Mouse (Mus musculus) WW6 (cell line): ENCODE results near the gene Slc26a11.
"Not testable (repeated sequence)": the region's sequence is repeated elsewhere in the genome, so short reads cannot be mapped to it uniquely, and the experiment has no call there.

Source experiments
- DNase-seq: peaks from one replicate; pipeline ENCODE4 v3.0.0-alpha.2; 2013; ENCODE audit warnings: low read depth, low spot score

Slc26a11 gene

GRCm38 (mm10) chr11:119359089-119359488 lies 3.7 kb downstream of the Slc26a11 start:
- no peak for DNase-seq

- DNase-seq: no peak
These were observed 7.6 kb downstream of the Slc26a11 start for GRCm38 (mm10) chr11:119362769-119363533.

GRCm38 (mm10) chr11:119363534-119364145 lies 8.3 kb downstream of the Slc26a11 start:
- DNase-seq: peak; percentile 60

GRCm38 (mm10) chr11:119375425-119375824 lies 20.1 kb downstream of the Slc26a11 start:
- no peak for DNase-seq

GRCm38 (mm10) chr11:119377326-119377725 lies 22.0 kb downstream of the Slc26a11 start:
- no peak for DNase-seq

GRCm38 (mm10) chr11:119378551-119378950 lies 23.2 kb downstream of the Slc26a11 start:
- DNase-seq: no peak

GRCm38 (mm10) chr11:119381631-119382337 lies 26.4 kb downstream of the Slc26a11 start:
- DNase-seq: no peak

GRCm38 (mm10) chr11:119382338-119382850 lies 27.0 kb downstream of the Slc26a11 start:
- no peak for DNase-seq

- DNase-seq: no peak
These were observed 29.5 kb downstream of the Slc26a11 start for GRCm38 (mm10) chr11:119384904-119385303.

- no peak for DNase-seq
These were observed 30.9 kb downstream of the Slc26a11 start for GRCm38 (mm10) chr11:119386306-119386705.

GRCm38 (mm10) chr11:119387273-119387672 lies 31.9 kb downstream of the Slc26a11 start:
- not testable (repeated sequence) for DNase-seq

- DNase-seq: no peak
These were observed 34.5 kb downstream of the Slc26a11 start for GRCm38 (mm10) chr11:119389851-119390270.

GRCm38 (mm10) chr11:119390271-119391231 lies 35.2 kb downstream of the Slc26a11 start:
- no peak for DNase-seq

- no peak for DNase-seq
These were observed 36.1 kb downstream of the Slc26a11 start for GRCm38 (mm10) chr11:119391386-119392000.

GRCm38 (mm10) chr11:119392001-119392614 lies 36.8 kb downstream of the Slc26a11 start:
- DNase-seq: no peak

- DNase-seq: no peak
These were observed 37.6 kb downstream of the Slc26a11 start, which contains the start of gene Rnf213 for GRCm38 (mm10) chr11:119392800-119393482. Gene Rnf213 (plus strand): TSS chr11:119393100.

- no peak for DNase-seq
These were observed 38.1 kb downstream of the Slc26a11 start for GRCm38 (mm10) chr11:119393483-119393804.

- DNase-seq: no peak
These were observed 38.9 kb downstream of the Slc26a11 start for GRCm38 (mm10) chr11:119394210-119394609.

GRCm38 (mm10) chr11:119395394-119395793 lies 40.0 kb downstream of the Slc26a11 start:
- DNase-seq: peak; percentile 92

- no peak for DNase-seq
These were observed 40.6 kb downstream of the Slc26a11 start for GRCm38 (mm10) chr11:119395931-119396330.
